Mouse (Mus musculus) midbrain, embryonic 16.5 days (tissue): Measurements from ENCODE around the gene Erv3. TPM values are rescaled to one million over a fixed set of nuclear protein-coding genes. Genes with fewer than 3 reads are reported as not detected.

Source experiments
- ATAC-seq: fragments of 200-750 bp; cut with Nextera tagmentation; 2 replicates; pipeline ENCODE4 v1.8.0; 2017; ENCODE audit warnings: moderate TSS enrichment
- H3K27ac ChIP-seq: fragments of 300-500 bp; sonication (generic); 2 replicates; pipeline ENCODE4 v1.5.1; 2014; ENCODE audit warnings: mild to moderate bottlenecking, low read length, mixed read lengths
- H3K27me3 ChIP-seq: fragments of 300-500 bp; sonication (generic); 2 replicates; pipeline ENCODE4 v1.6.1; 2014; ENCODE audit warnings: low read depth, low read length, mixed read lengths; ENCODE audit not compliant: control insufficient read depth, insufficient read depth
- H3K36me3 ChIP-seq: fragments of 300-500 bp; sonication (generic); 2 replicates; pipeline ENCODE4 v1.6.1; 2014; ENCODE audit warnings: mild to moderate bottlenecking, low read length, moderate library complexity, mixed read lengths; ENCODE audit not compliant: control insufficient read depth, insufficient read depth
- H3K4me1 ChIP-seq: fragments of 300-500 bp; sonication (generic); 2 replicates; pipeline ENCODE4 v1.6.1; 2014; ENCODE audit warnings: mild to moderate bottlenecking, low read length, mixed read lengths; ENCODE audit not compliant: control insufficient read depth, insufficient read depth
- H3K4me2 ChIP-seq: fragments of 300-500 bp; sonication (generic); 2 replicates; pipeline ENCODE4 v1.6.1; 2014; ENCODE audit warnings: mild to moderate bottlenecking, low read length, mixed read lengths
- H3K4me3 ChIP-seq: fragments of 300-500 bp; sonication (generic); 2 replicates; pipeline ENCODE4 v1.5.1; 2014; ENCODE audit warnings: low read depth, mild to moderate bottlenecking, low read length, moderate library complexity, mixed read lengths
- H3K9ac ChIP-seq: fragments of 300-500 bp; sonication (generic); 2 replicates; pipeline ENCODE4 v1.6.1; 2014; ENCODE audit warnings: low read depth, low read length, mixed read lengths
- H3K9me3 ChIP-seq: fragments of 300-500 bp; sonication (generic); replicated peaks from 2 replicates; pipeline ENCODE4 v1.6.1; 2014; ENCODE audit warnings: mild to moderate bottlenecking, low read length, mixed read lengths; ENCODE audit not compliant: control insufficient read depth, poor library complexity, severe bottlenecking
- WGBS: fragments of 180-500 bp; shearing (Covaris S2); extraction: QIAGEN DNeasy Blood & Tissue Kit; methylation state at CpG from one replicate; pipeline ENCODE4 v1.1.7; 2014; 5-methylcytosine and 5-hydroxymethylcytosine counted together
- polyA plus RNA-seq: library from polyadenylated mRNA; unstranded; fragments of >200 nt; fragmentation: Nextera tagmentation; extraction: Ambion mirVana; gene quantifications from 2 replicates; pipeline ENCODE4 v1.2.1, GENCODE M21; 2015

The Erv3 gene
- 0.06 TPM in 1 of 2 replicates, not detected in the other for polyA plus RNA-seq

DNA sequence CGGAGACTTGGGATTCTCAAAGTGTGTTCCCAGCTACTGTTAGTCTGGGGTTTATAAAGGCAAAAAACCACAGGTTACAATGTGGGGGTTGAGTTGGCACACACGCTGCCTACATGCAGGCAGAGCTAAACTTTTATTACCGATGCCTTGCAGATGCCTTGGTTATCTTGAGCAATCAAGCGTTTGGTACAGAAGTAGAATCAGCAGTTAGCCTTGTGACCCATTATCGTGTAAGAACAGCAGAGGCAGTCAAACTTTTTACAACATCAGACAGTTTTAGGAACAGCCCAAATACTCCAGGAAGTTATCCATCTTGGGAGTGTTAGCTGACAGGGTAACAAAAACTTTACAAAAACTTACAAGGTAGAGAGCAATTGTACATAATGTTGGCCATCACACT is at the start of gene Erv3:
TSS of gene Erv3 (minus strand) at position 27 of the 400 bp plus-strand sequence.
- H3K4me1 ChIP-seq = peaks cover 7% of the 10 kb centered on the region
- 95% methylated on average over 5 of the region's 5 CpGs for WGBS
- no peaks in the 10 kb centered on the region for H3K27me3 ChIP-seq
- no peak within 1 kb of the TSS for H3K9ac ChIP-seq
- no peak within 1 kb of the TSS for H3K4me2 ChIP-seq
- H3K36me3 ChIP-seq = no peaks in the 10 kb centered on the region
- no peak within 1 kb of the TSS for H3K4me3 ChIP-seq
- no peaks in the 10 kb centered on the region; the same call in 1 of the 2 replicates for H3K9me3 ChIP-seq
- no peak for ATAC-seq
- H3K27ac ChIP-seq = no peak within 1 kb of the TSS

DNA sequence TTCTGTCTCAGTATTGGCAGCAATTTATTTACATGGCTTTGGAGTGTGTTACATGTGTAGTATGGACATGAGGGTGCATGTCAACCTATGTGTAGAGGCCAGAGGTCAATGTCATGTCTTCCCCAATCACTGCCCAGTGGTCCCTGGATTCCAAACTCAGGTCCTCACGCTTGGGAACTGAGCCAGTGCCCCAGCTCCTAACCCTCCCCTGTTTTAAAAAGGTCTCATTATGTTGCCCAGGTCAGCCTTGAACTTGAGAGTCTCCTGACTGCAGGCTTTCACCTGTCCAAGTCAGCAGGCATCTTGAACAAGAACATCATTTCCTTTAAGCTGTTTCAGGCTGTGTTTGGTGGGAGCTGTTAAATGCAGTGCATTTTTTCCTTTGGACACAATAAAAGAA is 49.4 kb upstream of the Erv3 start:
- peaks cover 35% of the 10 kb centered on the region for H3K4me1 ChIP-seq
- WGBS = 75% methylated on average over 1 of the region's 1 CpGs
- no peaks in the 10 kb centered on the region for H3K36me3 ChIP-seq
- 0 out of 2 replicates have a peak, but pooled peaks have one; percentile 7 for ATAC-seq
- H3K4me2 ChIP-seq = peak overlapping the region; percentile 80
- H3K27ac ChIP-seq = no peak overlapping the region
- H3K9ac ChIP-seq = no peak overlapping the region
- H3K9me3 ChIP-seq = no peaks in the 10 kb centered on the region
- peak overlapping the region; percentile 60; the same call in 1 of the 2 replicates for H3K4me3 ChIP-seq
- no peaks in the 10 kb centered on the region for H3K27me3 ChIP-seq

DNA sequence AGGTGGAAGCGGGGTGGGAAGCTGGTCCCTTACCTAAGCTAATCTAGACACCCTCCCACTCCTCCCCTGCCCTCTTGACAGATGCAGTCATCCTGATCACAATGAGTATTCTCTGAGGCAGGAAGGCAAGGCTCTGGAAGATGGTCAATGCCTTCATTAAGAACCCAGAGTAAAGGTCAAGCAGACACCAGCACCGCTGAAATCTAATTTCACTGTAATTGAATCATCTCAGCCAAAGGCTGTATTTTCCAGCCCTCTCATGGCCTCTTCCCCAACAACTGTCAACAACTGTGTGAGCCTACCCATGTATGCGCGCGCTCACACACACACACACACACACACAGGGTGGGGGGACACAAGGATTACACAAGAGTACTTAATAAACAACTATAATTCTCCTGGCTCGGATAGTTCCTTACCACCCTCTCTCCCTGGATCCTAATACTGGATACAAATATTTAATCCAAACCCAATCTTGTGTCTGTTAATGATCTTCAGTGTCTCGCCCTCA is 48.9 kb upstream of the Erv3 start:
- ATAC-seq = no peak
- no peak overlapping the region for H3K9ac ChIP-seq
- H3K4me3 ChIP-seq = no peak overlapping the region
- peaks cover 30% of the 10 kb centered on the region for H3K4me1 ChIP-seq
- no peak overlapping the region for H3K27ac ChIP-seq
- no peaks in the 10 kb centered on the region for H3K9me3 ChIP-seq
- WGBS = 83% methylated on average over 7 of the region's 7 CpGs
- H3K36me3 ChIP-seq = no peaks in the 10 kb centered on the region
- no peak overlapping the region for H3K4me2 ChIP-seq
- H3K27me3 ChIP-seq = no peaks in the 10 kb centered on the region

DNA sequence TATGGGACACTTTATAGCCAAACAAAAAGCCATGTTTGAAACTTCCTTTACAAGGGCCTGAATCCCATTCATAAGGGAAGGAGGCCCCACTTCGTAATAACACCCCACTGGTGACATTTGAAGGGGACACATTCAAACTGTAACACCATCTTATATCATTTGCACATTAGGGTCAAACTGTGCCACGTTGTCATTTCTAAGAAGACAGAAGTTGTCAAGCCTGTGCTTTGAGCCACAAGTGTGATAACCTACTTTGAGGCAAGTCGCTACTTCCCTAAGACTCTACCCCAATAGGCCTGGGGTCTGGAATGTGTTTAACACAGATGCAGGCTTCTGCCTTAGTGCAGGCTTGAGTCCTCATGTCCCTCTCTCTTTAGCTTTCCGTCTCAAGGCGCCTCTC is 47.8 kb upstream of the Erv3 start:
- no peak overlapping the region for H3K27ac ChIP-seq
- ATAC-seq = no peak
- no peak overlapping the region for H3K4me2 ChIP-seq
- no peak overlapping the region for H3K4me3 ChIP-seq
- H3K36me3 ChIP-seq = no peaks in the 10 kb centered on the region
- 85% methylated on average over 5 of the region's 5 CpGs for WGBS
- no peaks in the 10 kb centered on the region for H3K9me3 ChIP-seq
- H3K27me3 ChIP-seq = no peaks in the 10 kb centered on the region
- H3K4me1 ChIP-seq = peaks cover 19% of the 10 kb centered on the region
- no peak overlapping the region for H3K9ac ChIP-seq

DNA sequence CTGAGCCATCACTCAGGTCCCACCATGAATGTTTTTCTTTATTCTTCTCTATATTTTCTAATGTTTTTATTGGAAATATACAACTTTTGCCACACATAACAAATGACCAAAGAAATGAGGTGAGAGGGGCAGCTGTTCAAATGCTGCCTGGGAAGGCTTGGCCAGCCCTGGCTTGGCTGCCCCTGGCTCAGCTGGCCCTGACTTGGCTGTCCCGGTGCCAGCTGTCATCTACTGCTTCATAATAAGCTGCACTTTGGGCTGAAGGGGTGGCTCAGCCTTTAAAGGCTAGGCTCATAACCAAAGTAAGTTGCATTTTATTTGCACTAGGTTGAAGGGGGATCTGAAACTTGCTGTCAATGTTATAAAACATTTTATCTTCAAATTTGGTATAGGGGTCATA is 47.3 kb upstream of the Erv3 start:
- WGBS = 82% methylated on average over 1 of the region's 1 CpGs

DNA sequence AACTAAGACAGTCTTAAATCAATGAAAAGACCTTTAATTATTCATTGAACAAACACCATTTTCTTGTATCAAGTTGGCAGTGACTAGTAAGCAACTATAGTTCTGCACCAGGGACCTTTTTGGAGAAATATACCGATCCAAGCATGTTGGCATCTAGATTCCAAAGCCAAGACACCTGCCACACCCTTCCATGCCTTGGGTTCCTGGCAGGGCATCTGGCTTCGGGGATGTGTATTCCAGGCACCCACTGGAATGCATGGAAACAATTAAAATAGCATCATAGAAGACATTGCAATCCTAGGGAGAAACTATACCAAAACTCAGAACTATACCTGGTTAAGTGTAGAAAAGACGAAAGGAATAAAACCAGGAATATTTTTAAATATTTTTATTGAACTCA is 46.7 kb upstream of the Erv3 start:
- Histone ChIP-seq H3K9me3 (no peaks in the 10 kb centered on the region), H3K36me3 (no peaks in the 10 kb centered on the region), H3K27ac (no peak overlapping the region), H3K27me3 (no peaks in the 10 kb centered on the region), H3K4me2 (no peak overlapping the region), H3K9ac (no peak overlapping the region), H3K4me3 (no peak overlapping the region), H3K4me1 (peaks cover 9% of the 10 kb centered on the region)
- no peak for ATAC-seq
- WGBS = 91% methylated on average over 3 of the region's 3 CpGs

More for the DNA sequence above, 47.3 kb upstream of the Erv3 start:
- ATAC-seq = no peak
- Histone ChIP-seq H3K9me3 (no peaks in the 10 kb centered on the region), H3K4me2 (no peak overlapping the region), H3K27me3 (no peaks in the 10 kb centered on the region), H3K36me3 (no peaks in the 10 kb centered on the region), H3K4me3 (no peak overlapping the region), H3K27ac (no peak overlapping the region), H3K9ac (no peak overlapping the region), H3K4me1 (peaks cover 14% of the 10 kb centered on the region)

DNA sequence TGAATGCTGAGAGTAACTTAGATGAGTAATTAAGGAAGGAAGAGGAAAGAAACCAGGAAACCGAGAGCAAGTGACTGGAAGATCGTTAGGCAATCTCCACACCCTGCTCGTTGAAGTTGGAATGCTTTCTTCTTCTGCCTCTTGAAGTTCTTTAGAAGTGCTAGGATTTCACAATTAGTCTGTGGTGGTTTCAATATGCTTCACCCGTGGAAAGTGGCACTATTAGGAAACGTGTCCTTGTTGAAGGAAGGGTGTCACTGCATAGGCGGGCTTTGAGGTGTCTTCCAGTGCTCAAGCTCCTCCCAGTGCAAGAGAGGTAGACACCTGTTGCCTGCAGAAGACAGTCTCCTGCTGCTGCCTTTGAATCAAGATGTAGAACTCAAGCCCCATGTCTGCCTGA is 46.2 kb upstream of the Erv3 start:
- 88% methylated on average over 6 of the region's 6 CpGs for WGBS
- H3K9ac ChIP-seq = no peak overlapping the region
- no peak overlapping the region for H3K4me3 ChIP-seq
- no peaks in the 10 kb centered on the region for H3K27me3 ChIP-seq
- H3K9me3 ChIP-seq = no peaks in the 10 kb centered on the region
- H3K4me2 ChIP-seq = no peak overlapping the region
- H3K36me3 ChIP-seq = no peaks in the 10 kb centered on the region
- no peak overlapping the region for H3K27ac ChIP-seq
- peaks cover 4% of the 10 kb centered on the region for H3K4me1 ChIP-seq
- ATAC-seq = no peak

DNA sequence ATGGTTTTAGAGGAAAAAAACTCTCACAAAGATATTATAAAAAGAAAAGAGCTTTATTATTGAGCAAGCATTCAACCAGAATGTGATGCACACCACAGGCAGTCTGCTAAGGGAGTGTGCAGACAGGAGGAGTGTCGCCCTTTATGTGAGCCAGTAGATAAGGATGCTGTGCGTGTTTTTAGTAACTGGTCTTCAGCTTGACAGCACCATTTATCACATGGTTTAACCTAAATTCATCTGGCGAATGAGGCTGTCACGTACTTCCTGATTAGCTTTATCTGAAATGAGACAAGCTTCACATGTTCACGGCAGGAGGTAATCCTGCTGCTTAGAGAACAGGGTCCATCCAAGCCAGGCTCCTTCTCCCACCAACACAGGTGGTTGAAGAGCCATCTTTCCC is 45.5 kb upstream of the Erv3 start:
- H3K9ac ChIP-seq = no peak overlapping the region
- H3K27ac ChIP-seq = no peak overlapping the region
- no peaks in the 10 kb centered on the region for H3K9me3 ChIP-seq
- H3K4me3 ChIP-seq = no peak overlapping the region
- 62% methylated on average over 5 of the region's 5 CpGs for WGBS
- H3K36me3 ChIP-seq = no peaks in the 10 kb centered on the region
- H3K27me3 ChIP-seq = no peaks in the 10 kb centered on the region
- no peak overlapping the region for H3K4me2 ChIP-seq
- peaks cover 3% of the 10 kb centered on the region for H3K4me1 ChIP-seq
- ATAC-seq = no peak

DNA sequence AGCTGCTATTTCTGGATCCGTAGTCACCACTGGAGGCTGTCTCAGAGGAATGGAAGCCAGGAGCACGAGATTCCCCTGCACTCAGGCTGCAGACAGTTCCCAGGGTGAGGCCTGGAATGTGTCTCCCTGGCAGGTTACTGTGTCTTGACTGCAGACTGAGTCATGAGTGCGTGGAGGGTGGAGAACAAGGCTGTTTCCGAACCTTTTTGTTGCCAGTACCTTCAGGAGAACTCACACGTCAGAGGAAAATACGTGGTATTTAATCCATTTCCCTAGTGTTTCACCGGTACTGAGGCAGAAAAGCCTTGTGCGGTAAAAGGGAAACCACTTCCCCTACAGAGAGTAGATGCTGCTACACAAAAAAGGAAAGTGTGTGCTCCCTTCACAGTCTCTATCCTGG is 43.3 kb upstream of the Erv3 start:
- Histone ChIP-seq H3K36me3 (no peaks in the 10 kb centered on the region), H3K4me1 (no peaks in the 10 kb centered on the region), H3K4me3 (no peak overlapping the region), H3K4me2 (no peak overlapping the region), H3K9me3 (no peaks in the 10 kb centered on the region), H3K27me3 (no peaks in the 10 kb centered on the region), H3K9ac (no peak overlapping the region), H3K27ac (no peak overlapping the region)
- WGBS = 50% methylated on average over 8 of the region's 8 CpGs
- ATAC-seq = no peak
